Mouse (Mus musculus) telencephalon, adult 2 months (tissue): ENCODE measurements at regions not wholly inside any gene's neighbourhood (a gene's known extent, or its start where the extent isn't known, plus 50 kb on each side); places are given as distances from the start of the nearest gene placed in this dataset.

ENCODE experiments used
- DNase-seq: peaks from one replicate; pipeline ENCODE4 v3.0.0-alpha.2; 2011; ENCODE audit warnings: low read depth, low spot score

DNA sequence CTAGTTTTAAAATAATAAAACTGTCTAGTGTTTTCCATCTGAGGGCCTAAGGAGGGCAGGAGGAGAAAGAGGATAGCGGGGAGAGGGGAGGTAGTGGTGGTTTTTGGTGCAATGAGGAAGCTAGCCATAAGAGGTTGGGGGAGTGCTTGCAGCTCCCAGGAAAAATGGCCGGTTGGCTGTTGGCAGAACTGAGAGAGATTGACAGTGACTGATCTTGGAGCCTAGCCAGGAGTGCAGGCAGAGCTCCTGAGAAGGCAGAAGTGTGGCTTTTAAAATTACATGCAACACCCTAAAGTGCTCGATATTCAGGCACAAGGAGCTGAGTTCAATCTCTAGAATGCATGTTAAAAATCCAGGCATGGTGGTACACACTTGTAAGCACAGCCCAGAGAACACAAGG, 938.3 kb upstream of the 2610301B20Rik start:
- DNase-seq = no peak

- no peak for DNase-seq
These were observed 922.9 kb upstream of the 2610301B20Rik start for GRCm38 (mm10) chr4:9951441-9951840.

DNA sequence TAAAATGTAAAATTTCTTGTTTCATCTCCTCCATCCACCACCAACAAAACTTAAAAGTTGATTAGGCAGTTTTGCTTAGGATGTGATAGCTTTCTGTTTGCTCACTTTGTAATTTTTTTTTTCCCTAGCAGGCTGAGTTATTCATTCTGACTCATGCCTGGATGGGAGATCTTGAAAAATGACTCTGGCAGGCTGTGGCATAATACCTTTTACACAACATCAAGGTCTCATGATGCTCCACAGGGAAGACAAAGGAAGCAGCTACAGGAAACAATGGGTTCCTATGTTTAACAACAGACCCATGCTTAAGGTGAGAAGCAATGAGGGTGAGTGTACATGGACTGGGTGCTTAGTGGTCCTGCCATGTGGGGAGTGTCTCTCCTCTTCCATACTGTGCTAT, 899.7 kb upstream of the 2610301B20Rik start:
- no peak for DNase-seq

- DNase-seq = no peak
These were observed 892.8 kb upstream of the 2610301B20Rik start for GRCm38 (mm10) chr4:9981354-9982040.

DNA sequence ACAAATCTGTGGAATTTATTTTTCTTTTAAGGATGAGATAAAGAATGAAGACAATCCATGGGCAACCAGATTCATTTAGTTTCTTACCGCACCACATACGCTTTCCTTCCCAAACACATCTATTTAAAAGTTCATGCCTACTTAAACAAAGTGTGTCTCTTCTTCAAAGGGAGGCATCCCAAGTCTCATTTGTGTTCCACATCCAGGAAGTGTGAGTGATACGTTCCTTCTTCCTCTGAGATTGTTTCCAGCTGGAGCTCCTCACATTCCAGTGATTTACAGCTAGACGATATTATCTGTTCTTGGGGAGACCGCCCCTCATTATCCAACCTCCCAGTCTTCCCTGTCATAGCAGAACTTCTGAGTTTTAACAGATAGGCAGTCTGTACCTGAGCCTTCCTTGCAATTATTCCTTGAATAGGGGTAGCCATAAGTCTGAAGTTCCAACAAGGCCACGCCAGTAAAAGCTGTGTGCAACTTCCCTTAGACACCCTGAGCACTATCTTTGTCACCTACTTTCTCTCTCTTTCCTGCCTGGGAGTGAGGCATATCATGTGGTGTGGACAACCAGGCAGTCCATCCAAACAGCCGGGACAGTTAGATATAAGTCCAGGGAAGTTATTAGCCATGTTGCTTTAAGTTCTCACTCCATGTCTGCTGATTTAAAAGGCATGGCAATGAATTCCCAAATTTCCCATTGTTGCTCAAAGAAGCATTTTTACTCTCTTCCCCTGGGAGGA, 891.3 kb upstream of the 2610301B20Rik start:
- DNase-seq = no peak

DNA sequence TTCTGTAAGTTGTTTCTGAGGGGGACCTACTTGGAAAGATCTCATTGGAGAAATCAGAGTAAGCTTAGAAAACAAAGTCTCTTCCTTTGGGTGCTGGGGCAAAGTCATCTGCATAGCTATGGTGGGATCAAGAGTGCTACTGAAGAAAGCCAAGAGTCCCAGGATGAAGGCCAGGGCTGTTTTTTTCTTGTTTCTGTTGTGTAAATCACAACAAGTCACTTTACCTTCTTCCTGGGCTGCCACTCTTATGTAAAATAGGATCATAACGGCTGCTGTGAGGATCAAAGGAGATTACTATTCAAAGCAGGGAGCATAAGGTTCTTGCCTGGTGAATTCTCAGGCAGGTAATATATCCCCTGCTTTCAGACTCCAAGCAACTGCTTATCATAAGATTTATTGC, 880.4 kb upstream of the 2610301B20Rik start:
- DNase-seq = no peak

DNA sequence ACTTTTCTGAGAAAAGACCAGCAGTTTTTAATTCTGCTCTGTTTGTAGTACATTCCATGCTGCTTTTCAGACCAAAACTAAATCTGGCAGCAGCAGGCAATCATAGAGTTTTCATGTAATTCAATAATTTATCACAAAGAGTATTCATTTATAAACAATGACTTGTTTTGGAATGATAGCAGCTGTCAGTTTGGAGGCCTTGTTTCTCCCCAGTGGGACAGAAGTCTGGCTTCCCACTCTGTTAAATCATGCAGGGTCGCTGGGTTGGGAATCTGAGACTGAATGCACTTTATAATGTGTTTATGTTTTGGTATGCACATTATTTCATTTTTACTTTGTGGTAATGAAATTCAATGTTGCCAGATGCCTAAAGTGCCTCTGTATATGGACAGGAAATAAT, 879.8 kb upstream of the 2610301B20Rik start:
- no peak for DNase-seq

GRCm38 (mm10) chr4:10030316-10030715, 844.0 kb upstream of the 2610301B20Rik start:
- DNase-seq = no peak

- no peak for DNase-seq
These were observed 842.5 kb upstream of the 2610301B20Rik start for GRCm38 (mm10) chr4:10031764-10032163.

- DNase-seq = no peak
These were observed 839.0 kb upstream of the 2610301B20Rik start for GRCm38 (mm10) chr4:10035336-10035735.

DNA sequence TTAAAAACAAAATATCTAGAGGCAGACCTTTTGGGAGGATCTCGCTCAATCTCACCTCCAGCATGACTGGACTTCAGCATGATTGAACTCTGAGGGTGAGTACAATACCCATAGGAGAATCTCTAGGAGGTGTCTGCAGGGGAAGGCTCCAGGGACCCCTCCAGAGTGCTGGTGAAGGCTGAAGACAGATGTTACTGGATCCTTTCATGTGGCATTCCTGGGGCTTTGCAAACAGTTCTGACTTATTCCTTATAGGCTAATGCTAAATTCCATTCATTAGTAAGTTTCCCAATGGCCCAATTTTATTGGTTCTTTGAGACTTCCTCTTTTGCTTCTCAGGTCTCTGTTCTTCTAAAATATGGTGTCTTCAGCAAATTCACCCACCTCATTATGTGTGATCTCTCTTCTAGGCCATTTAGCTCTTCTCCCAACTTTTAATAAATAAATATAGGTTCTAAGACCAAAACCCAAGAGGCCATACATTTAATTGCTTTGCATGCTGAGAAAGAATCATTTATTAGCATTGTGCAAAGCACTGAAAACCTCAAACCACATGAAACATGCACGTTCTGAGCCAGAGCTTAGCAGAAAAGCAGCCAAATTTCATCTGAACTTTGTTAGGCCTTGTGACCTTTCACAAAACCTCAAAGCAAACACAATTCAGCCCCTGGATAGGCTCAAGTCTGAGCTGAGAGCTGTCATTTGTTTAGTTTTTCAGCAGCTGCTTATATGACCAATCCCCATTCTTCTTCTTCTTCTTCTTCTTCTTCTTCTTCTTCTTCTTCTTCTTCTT, 832.8 kb upstream of the 2610301B20Rik start:
- DNase-seq = no peak

GRCm38 (mm10) chr4:10048770-10049169, 825.5 kb upstream of the 2610301B20Rik start:
- no peak for DNase-seq

- no peak for DNase-seq
These were observed 824.9 kb upstream of the 2610301B20Rik start for GRCm38 (mm10) chr4:10049411-10049810.

DNA sequence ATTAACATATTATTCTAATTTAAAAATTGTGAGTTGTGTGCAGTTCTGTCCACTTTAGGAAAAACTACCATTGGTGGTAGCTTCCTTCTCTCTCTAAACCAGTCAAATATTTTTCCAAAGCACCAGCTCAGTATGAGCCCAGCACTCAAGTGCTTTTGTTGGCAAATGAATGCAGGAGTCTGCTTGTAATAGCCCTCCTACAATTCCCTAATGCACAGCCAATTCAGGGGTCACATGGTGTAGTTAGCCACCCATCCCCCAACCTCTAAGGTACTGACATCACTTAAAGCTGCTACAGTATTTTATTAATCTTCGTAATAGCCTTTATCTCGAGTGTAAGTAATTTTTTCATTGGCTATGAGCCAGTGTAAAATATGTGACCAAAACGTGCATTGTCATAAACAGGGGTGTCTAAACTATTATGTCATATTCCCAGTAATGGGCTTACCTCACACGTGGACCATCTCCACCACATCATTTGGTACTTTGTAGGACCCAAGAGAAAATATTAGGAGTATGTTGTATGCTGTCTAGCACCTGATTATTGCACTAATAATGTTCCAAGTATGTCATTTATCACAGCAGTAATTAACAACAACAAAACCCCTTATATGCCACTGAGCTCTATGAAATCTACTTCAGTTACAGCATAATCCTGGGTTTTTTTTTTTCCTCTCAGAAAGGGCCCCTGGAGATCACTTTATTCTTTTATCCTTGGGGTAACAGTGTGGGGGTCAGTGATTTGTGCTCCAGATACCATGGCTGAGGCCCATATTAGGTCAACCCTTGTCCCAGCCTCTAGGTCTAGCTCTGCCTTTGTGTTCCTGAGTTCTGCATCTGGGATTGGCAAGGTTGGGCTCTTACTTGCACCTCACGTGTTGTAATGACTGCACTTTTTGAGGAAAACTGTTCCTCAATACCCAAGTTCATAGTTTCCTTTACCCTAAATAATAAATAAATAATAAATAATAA, 822.7 kb upstream of the 2610301B20Rik start:
- no peak for DNase-seq

DNA sequence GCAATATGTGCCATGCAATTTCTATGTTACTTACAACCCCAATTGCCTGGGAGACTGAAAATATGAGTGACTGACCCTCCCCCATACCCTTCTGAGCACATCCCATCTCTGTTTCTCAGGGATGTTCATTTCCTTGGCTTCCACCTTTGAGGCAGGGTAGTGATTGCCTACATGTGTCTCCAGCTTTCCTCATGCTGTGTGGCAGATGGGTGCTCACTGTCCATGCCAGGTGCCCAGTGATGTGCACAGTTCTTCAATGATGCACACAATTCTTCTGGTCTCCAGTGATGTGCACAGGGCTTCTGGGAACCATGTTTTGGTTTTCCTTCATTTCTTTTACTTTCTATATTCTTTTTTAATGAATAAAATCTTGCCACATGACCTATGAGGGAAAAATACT, 821.4 kb upstream of the 2610301B20Rik start:
- no peak for DNase-seq

- no peak for DNase-seq
These were observed 801.7 kb upstream of the 2610301B20Rik start for GRCm38 (mm10) chr4:10072500-10073106.

- DNase-seq = peak; percentile 4
These were observed 794.6 kb upstream of the 2610301B20Rik start for GRCm38 (mm10) chr4:10079565-10080169.

DNA sequence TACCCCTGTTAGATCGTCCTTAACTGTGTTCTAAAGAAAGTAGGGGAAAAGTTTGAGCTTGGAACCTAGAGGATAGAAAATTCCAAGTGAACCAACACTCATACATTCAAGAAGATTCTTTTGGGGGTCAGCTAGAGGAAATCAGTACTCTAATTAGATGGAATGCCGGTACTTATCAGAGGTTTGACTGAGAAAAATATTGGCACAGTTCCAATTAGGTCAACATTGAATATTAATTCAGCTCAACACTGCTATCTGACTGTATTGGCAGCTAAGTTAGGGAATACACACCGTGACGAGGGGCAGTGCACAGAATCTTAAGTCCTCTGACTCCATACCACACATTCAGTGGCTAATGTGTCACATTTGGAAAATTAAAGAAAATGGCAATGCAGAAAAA, 759.5 kb upstream of the 2610301B20Rik start:
- DNase-seq = no peak

DNA sequence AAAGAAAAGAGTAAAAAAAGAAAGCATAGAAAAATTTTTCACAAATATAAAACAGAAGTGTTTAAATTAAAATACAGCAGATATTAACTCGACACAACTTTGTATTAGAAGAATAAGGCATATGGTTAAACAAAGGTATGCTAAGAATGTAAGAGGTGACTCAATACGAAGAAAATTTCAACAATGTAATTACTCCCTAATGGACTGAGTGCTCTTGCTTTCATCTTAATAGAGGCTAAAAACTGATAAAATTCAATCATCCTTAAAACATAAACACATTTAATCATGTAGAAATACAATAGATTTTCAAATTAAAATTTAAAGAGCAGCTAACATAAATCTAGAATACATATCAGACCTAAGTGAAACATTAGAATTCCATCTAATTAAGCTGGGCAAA, 756.3 kb upstream of the 2610301B20Rik start:
- no peak for DNase-seq

DNA sequence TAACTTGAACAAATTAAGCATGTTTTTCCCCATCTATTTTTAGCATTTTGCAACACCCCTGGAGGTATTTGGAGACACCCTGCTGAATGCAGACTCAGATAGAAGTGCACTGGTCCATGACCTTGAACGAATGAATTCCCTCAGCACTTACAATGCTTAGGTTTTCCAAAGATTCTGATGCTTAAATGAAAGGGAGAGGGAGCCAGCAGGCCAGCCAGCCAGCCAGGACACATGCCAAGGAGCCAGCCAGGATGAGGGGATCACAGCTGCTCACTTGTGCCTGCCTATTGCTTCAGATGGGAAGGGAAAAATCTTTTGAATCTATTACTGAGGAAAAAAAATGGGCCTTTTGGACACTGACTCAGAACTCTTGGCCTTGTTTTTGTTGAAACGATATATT, 750.0 kb upstream of the 2610301B20Rik start:
- DNase-seq = no peak
